Mouse (Mus musculus) limb, embryonic 15.5 days (tissue): Measurements from ENCODE around the gene Gnpda2. TPM values are rescaled to one million over a fixed set of nuclear protein-coding genes. Genes with fewer than 3 reads are reported as not detected.

Experiments
- ATAC-seq: fragments of 200-750 bp; cut with Nextera tagmentation; 2 replicates; pipeline ENCODE4 v1.8.0; 2017; ENCODE audit warnings: low read depth, moderate TSS enrichment; ENCODE audit not compliant: insufficient number of reproducible peaks, low FRiP score, low TSS enrichment
- H3K27ac ChIP-seq: fragments of 300-500 bp; sonication (generic); 2 replicates; pipeline ENCODE4 v1.5.1; 2015; ENCODE audit warnings: moderate library complexity, mild to moderate bottlenecking, inconsistent platforms
- H3K27me3 ChIP-seq: fragments of 300-500 bp; sonication (generic); 2 replicates; pipeline ENCODE4 v1.6.1; 2015; ENCODE audit warnings: inconsistent platforms
- H3K36me3 ChIP-seq: fragments of 300-500 bp; sonication (generic); 2 replicates; pipeline ENCODE4 v1.6.1; 2015; ENCODE audit warnings: inconsistent platforms
- H3K4me1 ChIP-seq: fragments of 300-500 bp; sonication (generic); 2 replicates; pipeline ENCODE4 v1.6.1; 2015; ENCODE audit warnings: inconsistent platforms
- H3K4me2 ChIP-seq: fragments of 300-500 bp; sonication (generic); 2 replicates; pipeline ENCODE4 v1.6.1; 2015; ENCODE audit warnings: mild to moderate bottlenecking, inconsistent platforms
- H3K4me3 ChIP-seq: fragments of 300-500 bp; sonication (generic); 2 replicates; pipeline ENCODE4 v1.5.1; 2015; ENCODE audit warnings: mild to moderate bottlenecking, inconsistent platforms
- H3K9ac ChIP-seq: fragments of 300-500 bp; sonication (generic); 2 replicates; pipeline ENCODE4 v1.6.1; 2015; ENCODE audit warnings: inconsistent platforms
- H3K9me3 ChIP-seq: fragments of 300-500 bp; sonication (generic); 2 replicates; pipeline ENCODE4 v1.6.1; 2016; ENCODE audit warnings: inconsistent platforms
- WGBS: fragments of 180-500 bp; shearing (Covaris S2); methylation state at CpG from one replicate; pipeline ENCODE4 v1.1.7; 2015; 5-methylcytosine and 5-hydroxymethylcytosine counted together
- polyA plus RNA-seq: library from polyadenylated mRNA; unstranded; fragments of >200 nt; fragmentation: Nextera tagmentation; extraction: Ambion mirVana; gene quantifications from 2 replicates; pipeline ENCODE4 v1.2.1, GENCODE M21; 2015

Gene Gnpda2
- polyA plus RNA-seq: 43.7 and 44.0 TPM in 2 replicates

GRCm38 (mm10) chr5:69591640-69592461 is at the start of gene Gnpda2:
Gnpda2 (minus strand) TSS chr5:69592340.
- Histone ChIP-seq H3K27me3 (no peaks in the 10 kb centered on the region), H3K4me1 (no peaks in the 10 kb centered on the region; the same call in 1 of the 2 replicates), H3K36me3 (0 out of 2 replicates have a peak, but pooled peaks cover 4% of the 10 kb centered on the region), H3K27ac (peak within 1 kb of the TSS; percentile 88), H3K9me3 (no peaks in the 10 kb centered on the region), H3K9ac (peak within 1 kb of the TSS; percentile 71), H3K4me3 (peak within 1 kb of the TSS; percentile 72), H3K4me2 (peak within 1 kb of the TSS; percentile 66)
- peak; percentile 84 for ATAC-seq
- WGBS: 2% methylated on average over 42 of the region's 42 CpGs

GRCm38 (mm10) chr5:69634766-69635165 is 42.6 kb upstream of the Gnpda2 start:
- no peak overlapping the region for H3K27ac ChIP-seq
- no peak overlapping the region for H3K4me2 ChIP-seq
- H3K27me3 ChIP-seq: no peaks in the 10 kb centered on the region
- no peaks in the 10 kb centered on the region for H3K4me1 ChIP-seq
- H3K9ac ChIP-seq: no peak overlapping the region
- ATAC-seq: no peak
- H3K4me3 ChIP-seq: no peak overlapping the region
- no peaks in the 10 kb centered on the region for H3K9me3 ChIP-seq
- WGBS: 71% methylated on average over 4 of the region's 4 CpGs
- no peaks in the 10 kb centered on the region for H3K36me3 ChIP-seq

- H3K27ac ChIP-seq: no peak overlapping the region
- no peak for ATAC-seq
- H3K27me3 ChIP-seq: no peaks in the 10 kb centered on the region
- H3K4me3 ChIP-seq: no peak overlapping the region
- no peak overlapping the region for H3K4me2 ChIP-seq
- WGBS: 74% methylated on average over 1 of the region's 1 CpGs
- no peaks in the 10 kb centered on the region for H3K9me3 ChIP-seq
- H3K9ac ChIP-seq: no peak overlapping the region
- H3K36me3 ChIP-seq: no peaks in the 10 kb centered on the region
- H3K4me1 ChIP-seq: no peaks in the 10 kb centered on the region
These were observed 28.8 kb upstream of the Gnpda2 start for GRCm38 (mm10) chr5:69620899-69621298.

DNA sequence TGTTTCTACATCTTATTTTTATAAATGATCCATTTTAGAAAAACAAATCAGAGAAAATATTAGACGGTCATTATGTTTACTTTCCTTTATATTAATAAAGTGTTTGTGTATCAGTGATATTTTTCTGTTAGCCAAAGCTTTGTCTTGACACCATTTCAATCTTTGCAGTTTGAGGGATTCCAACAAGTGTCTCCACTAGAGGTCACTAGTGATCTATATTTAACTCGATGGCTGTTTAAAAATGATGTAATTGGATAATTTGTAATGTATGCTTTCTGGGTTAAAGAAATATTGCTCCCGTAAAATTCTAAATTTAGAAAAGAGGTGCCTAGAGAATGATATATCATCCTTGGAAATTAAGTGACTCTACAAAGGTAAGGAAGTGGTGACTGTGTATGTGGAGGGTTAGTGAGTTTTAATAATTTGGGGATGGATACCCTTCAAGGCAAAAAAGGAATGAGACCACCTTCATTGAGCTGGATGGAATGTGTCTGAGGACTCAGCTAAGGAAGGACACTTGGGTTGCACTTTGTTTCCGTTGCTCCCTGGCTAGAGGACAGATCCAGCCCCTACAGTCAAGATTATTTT is 21.2 kb upstream of the Gnpda2 start:
- Histone ChIP-seq H3K4me2 (no peak overlapping the region), H3K4me3 (no peak overlapping the region), H3K4me1 (no peaks in the 10 kb centered on the region), H3K27me3 (no peaks in the 10 kb centered on the region), H3K27ac (no peak overlapping the region), H3K9me3 (no peaks in the 10 kb centered on the region), H3K9ac (no peak overlapping the region), H3K36me3 (no peaks in the 10 kb centered on the region)
- WGBS: 12% methylated on average over 4 of the region's 4 CpGs
- no peak for ATAC-seq

DNA sequence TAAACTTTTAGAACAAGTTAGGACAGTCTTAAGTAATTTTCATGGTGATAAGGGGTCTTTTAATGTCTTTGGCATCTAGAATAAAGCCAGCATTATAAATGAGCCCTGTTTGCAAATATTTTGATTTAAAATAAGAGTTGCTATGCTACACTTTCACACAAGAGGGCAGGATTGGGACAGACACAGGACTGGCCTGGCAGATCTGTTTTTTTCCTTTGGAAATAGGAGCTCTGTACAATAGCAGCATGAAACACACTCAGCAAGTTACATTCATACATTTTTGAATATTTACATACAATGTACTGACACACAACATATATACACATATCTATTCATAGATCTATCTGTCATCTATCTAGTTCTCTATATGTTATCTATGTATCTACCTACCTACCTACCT is 8.9 kb upstream of the Gnpda2 start:
- Histone ChIP-seq H3K27ac (no peak overlapping the region), H3K4me2 (no peak overlapping the region), H3K4me3 (no peak overlapping the region), H3K27me3 (no peaks in the 10 kb centered on the region), H3K4me1 (no peaks in the 10 kb centered on the region), H3K9ac (no peak overlapping the region), H3K36me3 (no peaks in the 10 kb centered on the region), H3K9me3 (no peaks in the 10 kb centered on the region)
- no peak for ATAC-seq

- peak overlapping the region; percentile 96 for H3K9ac ChIP-seq
- no peaks in the 10 kb centered on the region for H3K4me1 ChIP-seq
- peak overlapping the region; percentile 53 for H3K4me2 ChIP-seq
- peak overlapping the region; percentile 97 for H3K4me3 ChIP-seq
- peak overlapping the region; percentile 82 for H3K27ac ChIP-seq
- peaks cover 15% of the 10 kb centered on the region for H3K36me3 ChIP-seq
- 9% methylated on average over 16 of the region's 16 CpGs for WGBS
- ATAC-seq: no peak
- no peaks in the 10 kb centered on the region for H3K9me3 ChIP-seq
- no peaks in the 10 kb centered on the region for H3K27me3 ChIP-seq
These were observed 34.7 kb downstream of the Gnpda2 start for GRCm38 (mm10) chr5:69557404-69557935.

DNA sequence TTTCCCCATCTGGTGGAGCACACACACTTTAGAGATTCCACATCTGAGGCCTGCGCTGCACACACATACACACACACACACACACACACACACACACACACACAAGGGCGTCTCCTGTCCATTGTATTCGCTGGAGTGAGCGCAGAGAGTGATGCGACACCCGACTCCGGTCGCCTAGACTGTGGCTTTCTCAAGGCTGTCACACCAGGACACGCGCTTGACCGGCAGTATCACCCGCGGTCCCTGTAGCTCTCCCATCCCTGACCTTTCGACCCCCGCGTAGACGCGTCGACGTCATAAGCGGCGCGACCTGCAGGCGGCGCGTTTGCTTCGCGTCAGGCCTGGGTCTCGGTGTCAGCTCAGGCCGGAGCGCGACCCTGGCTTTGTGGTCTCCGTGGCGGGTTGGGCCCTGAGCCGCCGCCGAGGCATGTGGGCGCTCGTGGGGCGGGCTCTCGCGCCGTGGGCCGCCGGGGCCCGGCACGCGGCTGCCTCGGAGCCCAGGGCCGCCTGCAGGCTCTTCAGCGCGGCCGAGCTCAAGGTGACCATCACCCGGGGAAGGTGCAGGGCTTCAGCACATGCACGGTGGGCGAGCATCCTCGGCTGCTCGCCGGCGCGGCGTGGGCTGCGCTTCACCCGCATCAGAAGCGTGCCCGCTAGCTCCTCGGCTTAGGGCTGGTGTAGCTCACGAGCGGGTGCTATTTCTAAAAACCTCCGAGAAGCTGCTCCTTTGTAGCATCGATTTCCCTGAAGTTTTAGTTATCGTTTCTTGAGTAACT is 35.3 kb downstream of the Gnpda2 start, which contains the start of gene Guf1:
Gene Guf1 (plus strand): TSS at position 296 of the 776 bp plus-strand sequence.
- H3K36me3 ChIP-seq: peaks cover 12% of the 10 kb centered on the region
- H3K27me3 ChIP-seq: no peaks in the 10 kb centered on the region
- H3K9me3 ChIP-seq: no peaks in the 10 kb centered on the region
- H3K27ac ChIP-seq: peak within 1 kb of the TSS; percentile 82
- H3K4me2 ChIP-seq: peak within 1 kb of the TSS; percentile 53
- H3K4me1 ChIP-seq: no peaks in the 10 kb centered on the region
- ATAC-seq: peak; percentile 84
- under 1% methylated on average over 72 of the region's 72 CpGs for WGBS
- H3K9ac ChIP-seq: peak within 1 kb of the TSS; percentile 96
- H3K4me3 ChIP-seq: peak within 1 kb of the TSS; percentile 97

DNA sequence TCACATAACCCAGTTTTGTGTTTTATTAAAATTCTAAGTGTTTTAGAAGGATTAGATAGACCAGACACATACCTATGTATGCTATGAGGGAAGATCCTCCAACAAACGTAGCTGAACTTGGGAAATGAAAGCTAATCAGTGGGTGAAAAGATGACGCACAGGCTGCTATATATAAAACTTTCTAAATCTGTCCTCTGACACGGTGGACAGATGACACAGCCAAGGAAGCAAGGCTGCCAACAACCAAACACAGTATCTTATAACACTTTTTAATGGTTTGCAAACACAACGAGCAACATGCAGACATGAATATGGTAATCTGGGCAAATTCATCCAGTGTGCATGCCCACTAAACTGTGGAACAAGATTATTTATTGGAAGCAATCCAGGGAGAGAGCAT is 49.7 kb downstream of the Gnpda2 start, which contains the start of gene Yipf7:
Gene Yipf7 (minus strand): TSS at position 160 of the 400 bp plus-strand sequence.
- no peak within 1 kb of the TSS for H3K27ac ChIP-seq
- H3K4me3 ChIP-seq: no peak within 1 kb of the TSS
- H3K4me1 ChIP-seq: no peaks in the 10 kb centered on the region
- H3K9ac ChIP-seq: no peak within 1 kb of the TSS
- H3K9me3 ChIP-seq: no peaks in the 10 kb centered on the region
- WGBS: 53% methylated on average over 4 of the region's 4 CpGs
- H3K27me3 ChIP-seq: no peaks in the 10 kb centered on the region
- ATAC-seq: no peak
- no peak within 1 kb of the TSS for H3K4me2 ChIP-seq
- no peaks in the 10 kb centered on the region for H3K36me3 ChIP-seq

- no peak overlapping the region for H3K4me3 ChIP-seq
- 58% methylated on average over 1 of the region's 1 CpGs for WGBS
- no peak for ATAC-seq
These were observed 50.5 kb downstream of the Gnpda2 start for GRCm38 (mm10) chr5:69541680-69542079.

GRCm38 (mm10) chr5:69523944-69524343 is 68.2 kb downstream of the Gnpda2 start:
- H3K27ac ChIP-seq: no peak overlapping the region

More at GRCm38 (mm10) chr5:69541680-69542079, 50.5 kb downstream of the Gnpda2 start:
- no peaks in the 10 kb centered on the region for H3K9me3 ChIP-seq
- no peak overlapping the region for H3K4me2 ChIP-seq
- H3K9ac ChIP-seq: no peak overlapping the region
- no peaks in the 10 kb centered on the region for H3K36me3 ChIP-seq
- no peaks in the 10 kb centered on the region for H3K4me1 ChIP-seq
- no peak overlapping the region for H3K27ac ChIP-seq
- H3K27me3 ChIP-seq: no peaks in the 10 kb centered on the region

More at GRCm38 (mm10) chr5:69523944-69524343, 68.2 kb downstream of the Gnpda2 start:
- Histone ChIP-seq H3K9ac (no peak overlapping the region), H3K4me3 (no peak overlapping the region), H3K4me1 (no peaks in the 10 kb centered on the region), H3K36me3 (no peaks in the 10 kb centered on the region), H3K27me3 (no peaks in the 10 kb centered on the region), H3K4me2 (no peak overlapping the region), H3K9me3 (no peaks in the 10 kb centered on the region)
- no peak for ATAC-seq
